ENCODE assay signal across 17 mouse cellular contexts in genomic region chr10:83094821-83095725, GRCm38 (mm10).
DNase-seq lines count a peak whose midpoint lies in the region; ATAC-seq and TF ChIP-seq lines count a peak whose summit lies in the region.
"Had no signal": no experiment of that assay in that cellular context is flagged by ENCODE, and none has a peak within 500 bp of the region (broad histone marks: within the 10 kb centered on the region; RNA-seq: fewer than 3 reads in every experiment).

No protein-coding gene starts in this region.

- no peak overlapping the region for H3ac ChIP-seq in myocyte (ENCODE audit: control insufficient read depth, insufficient read length)

- 80% methylated on average over 16 of the region's 16 CpGs for WGBS in hindbrain, embryonic 10.5 days
- 86% methylated on average over 16 of the region's 16 CpGs for WGBS in hindbrain, embryonic 11.5 days
- WGBS in embryonic facial prominence, embryonic 15.5 days: 62% methylated on average over 16 of the region's 16 CpGs

- no peaks in the 10 kb centered on the region; the same call in 1 of the 2 replicates for H3K27me3 ChIP-seq in hindbrain, embryonic 10.5 days (ENCODE audit: insufficient read depth, poor library complexity, severe bottlenecking)
- H3K27me3 ChIP-seq in hindbrain, embryonic 11.5 days (ENCODE audit: control insufficient read depth, insufficient read depth, low read length): no peaks in the 10 kb centered on the region
- H3K27me3 ChIP-seq in embryonic facial prominence, embryonic 15.5 days: no peaks in the 10 kb centered on the region
- H3K27me3 ChIP-seq in myocyte (ENCODE audit: control insufficient read depth, insufficient read depth, insufficient read length): no peaks in the 10 kb centered on the region
- H3K27me3 ChIP-seq: neural tube, embryonic 12.5 days had no signal

- no peak for DNase-seq in hindbrain, embryonic 10.5 days (ENCODE audit: low spot score)
- no peak for DNase-seq in hindbrain, embryonic 11.5 days (ENCODE audit: low spot score)
- peak; percentile 89 for DNase-seq in Muller cell, postnatal 12 days (ENCODE audit: inconsistent ontology term)
- DNase-seq in urinary bladder, postnatal 36 days (ENCODE audit: low spot score in 2 of 2): no peak
- no peak for DNase-seq in cerebellum, adult 9-10 months
- DNase-seq: cerebellum, postnatal 36 days; gastrocnemius, postnatal 14 days; kidney, adult 8-10 months; liver, postnatal 0 days; right cerebral cortex, postnatal 14 days had no signal

- peak; percentile 62 for TF ChIP-seq POLR2A in myocyte (IDR thresholded peaks at IDR 0.05; ENCODE audit: insufficient read length, low read depth)

- H3K4me1 ChIP-seq in hindbrain, embryonic 10.5 days (replicated peaks): peaks cover 56% of the 10 kb centered on the region
- H3K4me1 ChIP-seq in hindbrain, embryonic 11.5 days (replicated peaks; ENCODE audit: control insufficient read depth, insufficient read depth, low read length): no peaks in the 10 kb centered on the region
- H3K4me1 ChIP-seq in embryonic facial prominence, embryonic 15.5 days: peaks cover 31% of the 10 kb centered on the region

- no peaks in the 10 kb centered on the region for H3K79me2 ChIP-seq in myocyte (ENCODE audit: control insufficient read depth, insufficient read depth)

- peak overlapping the region; percentile 31; the same call in 1 of the 2 replicates for H3K27ac ChIP-seq in hindbrain, embryonic 10.5 days
- H3K27ac ChIP-seq in hindbrain, embryonic 11.5 days (ENCODE audit: low read depth, low read length): no peak overlapping the region
- H3K27ac ChIP-seq in embryonic facial prominence, embryonic 15.5 days (replicated peaks): no peak overlapping the region
- H3K27ac ChIP-seq: forebrain, embryonic 10.5 days; hindbrain, embryonic 14.5 days; limb, embryonic 12.5 days; neural tube, embryonic 12.5 days had no signal

- no peaks in the 10 kb centered on the region for H3K9me3 ChIP-seq in hindbrain, embryonic 10.5 days
- no peaks in the 10 kb centered on the region for H3K9me3 ChIP-seq in hindbrain, embryonic 11.5 days (ENCODE audit: control insufficient read depth, low read length)
- H3K9me3 ChIP-seq in embryonic facial prominence, embryonic 15.5 days (replicated peaks): no peaks in the 10 kb centered on the region
- H3K9me3 ChIP-seq: forebrain, embryonic 10.5 days; limb, embryonic 12.5 days; neural tube, embryonic 12.5 days had no signal

- H3K4me2 ChIP-seq in hindbrain, embryonic 11.5 days (replicated peaks; ENCODE audit: low read depth, low read length): no peak overlapping the region
- no peak overlapping the region for H3K4me2 ChIP-seq in embryonic facial prominence, embryonic 15.5 days (replicated peaks)
- H3K4me2 ChIP-seq in myocyte (ENCODE audit: low read depth): peak overlapping the region; percentile 92
- H3K4me2 ChIP-seq: hindbrain, embryonic 14.5 days; limb, embryonic 12.5 days; neural tube, embryonic 12.5 days had no signal

- no peaks in the 10 kb centered on the region for H3K36me3 ChIP-seq in hindbrain, embryonic 10.5 days
- no peaks in the 10 kb centered on the region for H3K36me3 ChIP-seq in hindbrain, embryonic 11.5 days (ENCODE audit: control insufficient read depth, insufficient read depth, low read length)
- H3K36me3 ChIP-seq in embryonic facial prominence, embryonic 15.5 days: no peaks in the 10 kb centered on the region
- no peaks in the 10 kb centered on the region for H3K36me3 ChIP-seq in myocyte (ENCODE audit: control insufficient read depth, insufficient read depth)
- H3K36me3 ChIP-seq: forebrain, embryonic 10.5 days; limb, embryonic 12.5 days; neural tube, embryonic 12.5 days had no signal

- H3K4me3 ChIP-seq in hindbrain, embryonic 10.5 days: no peak overlapping the region
- no peak overlapping the region for H3K4me3 ChIP-seq in hindbrain, embryonic 11.5 days (ENCODE audit: low read depth, low read length)
- no peak overlapping the region for H3K4me3 ChIP-seq in embryonic facial prominence, embryonic 15.5 days (replicated peaks)
- H3K4me3 ChIP-seq in myocyte: no peak overlapping the region
- H3K4me3 ChIP-seq: forebrain, embryonic 10.5 days; limb, embryonic 12.5 days; neural tube, embryonic 12.5 days had no signal

- ATAC-seq in hindbrain, embryonic 11.5 days (ENCODE audit: low FRiP score): no peak
- ATAC-seq in embryonic facial prominence, embryonic 15.5 days (ENCODE audit: insufficient number of reproducible peaks, low FRiP score, low TSS enrichment, low read depth): peak; percentile 81; the same call in 1 of the 2 replicates
- no peak for ATAC-seq in activated CD4-positive, CD25-positive, alpha-beta regulatory T cell, adult 4 months
- ATAC-seq: liver, postnatal 0 days had no signal

- no peak overlapping the region for H3K9ac ChIP-seq in hindbrain, embryonic 11.5 days (ENCODE audit: low read depth, low read length)
- H3K9ac ChIP-seq in embryonic facial prominence, embryonic 15.5 days: no peak overlapping the region
- H3K9ac ChIP-seq: hindbrain, embryonic 14.5 days; limb, embryonic 12.5 days; liver, postnatal 0 days; neural tube, embryonic 12.5 days had no signal

TF ChIP-seq in myocyte, 11 proteins besides CTCF, POLR2A, EP300 and RAD21:
- TF ChIP-seq USF1 (IDR thresholded peaks at IDR 0.05; ENCODE audit: low read depth) (peak; percentile 3), MAX (IDR thresholded peaks at IDR 0.05; ENCODE audit: low read depth) (no peak), MYOD1 (IDR thresholded peaks at IDR 0.05; ENCODE audit: control insufficient read depth in 1 of 3, insufficient read length in 2 of 3, low read depth in 2 of 3) (peak in 2 of 3 experiments; percentile 66 to 92), CEBPB (IDR thresholded peaks at IDR 0.05; ENCODE audit: insufficient read depth, poor library complexity, severe bottlenecking) (0 out of 2 replicates have a peak, but pooled peaks have one; percentile 17), POLR2AphosphoS2 (IDR thresholded peaks at IDR 0.05; ENCODE audit: insufficient read length, low read depth) (no peak), TCF3 (IDR thresholded peaks at IDR 0.05; ENCODE audit: insufficient read length, low read depth) (peak; percentile 49), MYOG (IDR thresholded peaks at IDR 0.05; ENCODE audit: control insufficient read depth in 1 of 3, insufficient read depth in 1 of 3, insufficient read length in 2 of 3, low read depth in 2 of 3) (peak; percentile 79 to 94 (median 81)), TCF12 (IDR thresholded peaks at IDR 0.05; ENCODE audit: insufficient read depth, poor library complexity, severe bottlenecking) (peak; percentile 77)
